In genomic region chr8:107824640-107825039, GRCm38 (mm10) we compare ENCODE assay signal across 8 mouse cellular contexts.
DNase-seq lines count a peak whose midpoint lies in the region; ATAC-seq and TF ChIP-seq lines count a peak whose summit lies in the region.

No protein-coding gene starts in this region.

- no peak for ATAC-seq in heart, embryonic 15.5 days (replicated peaks; ENCODE audit: insufficient number of reproducible peaks, insufficient read depth, low FRiP score, low read depth)
- no peak for ATAC-seq in forebrain, embryonic 12.5 days (ENCODE audit: low FRiP score)
- no peak for ATAC-seq in limb, embryonic 14.5 days (ENCODE audit: low FRiP score, low read depth)
- ATAC-seq in stomach, postnatal 0 days (ENCODE audit: low FRiP score, low TSS enrichment), result no peak

- H3K4me2 ChIP-seq in heart, embryonic 15.5 days, result peak overlapping the region; percentile 59
- H3K4me2 ChIP-seq in forebrain, embryonic 12.5 days, result peak overlapping the region; percentile 55
- H3K4me2 ChIP-seq in limb, embryonic 14.5 days (replicated peaks; ENCODE audit: low read depth, low read length, severe bottlenecking), result peak overlapping the region; percentile 54
- peak overlapping the region; percentile 34 for H3K4me2 ChIP-seq in stomach, postnatal 0 days (replicated peaks; ENCODE audit: low read depth)

- no peak overlapping the region for H3K9ac ChIP-seq in heart, embryonic 15.5 days
- H3K9ac ChIP-seq in forebrain, embryonic 12.5 days, result peak overlapping the region; percentile 25; the same call in 1 of the 2 replicates
- peak overlapping the region; percentile 49; the same call in 1 of the 2 replicates for H3K9ac ChIP-seq in limb, embryonic 14.5 days (ENCODE audit: low read depth, low read length, severe bottlenecking)
- no peak overlapping the region for H3K9ac ChIP-seq in stomach, postnatal 0 days (ENCODE audit: low read length)

- TF ChIP-seq CTCF in stomach, postnatal 0 days (IDR thresholded peaks at IDR 0.05; ENCODE audit: low read depth), result 0 out of 2 replicates have a peak, but pooled peaks have one; percentile 12

- no peaks in the 10 kb centered on the region for H3K36me3 ChIP-seq in heart, embryonic 15.5 days
- no peaks in the 10 kb centered on the region for H3K36me3 ChIP-seq in forebrain, embryonic 12.5 days (replicated peaks)
- H3K36me3 ChIP-seq in limb, embryonic 14.5 days (ENCODE audit: control insufficient read depth, insufficient read depth, low read length), result no peaks in the 10 kb centered on the region
- H3K36me3 ChIP-seq in stomach, postnatal 0 days (ENCODE audit: control insufficient read depth, insufficient read depth, low read length), result no peaks in the 10 kb centered on the region

- no peaks in the 10 kb centered on the region for H3K9me3 ChIP-seq in heart, embryonic 15.5 days (replicated peaks)
- no peaks in the 10 kb centered on the region for H3K9me3 ChIP-seq in forebrain, embryonic 12.5 days
- H3K9me3 ChIP-seq in limb, embryonic 14.5 days (ENCODE audit: control insufficient read depth, low read length), result no peaks in the 10 kb centered on the region
- H3K9me3 ChIP-seq in stomach, postnatal 0 days (ENCODE audit: control insufficient read depth, low read length), result no peaks in the 10 kb centered on the region

- DNase-seq in heart, postnatal 14 days, result no peak
- DNase-seq in WW6 (ENCODE audit: low read depth, low spot score), result peak; percentile 20
- DNase-seq in limb, embryonic 14.5 days (ENCODE audit: low spot score), result peak; percentile 38
- DNase-seq in stomach, postnatal 0 days (ENCODE audit: low spot score), result peak; percentile 13
- no peak for DNase-seq in urinary bladder, postnatal 10 days (ENCODE audit: low spot score)
- DNase-seq in gastrocnemius, postnatal 4 days (ENCODE audit: low spot score in 2 of 2), result no peak

- peaks cover 4% of the 10 kb centered on the region for H3K4me1 ChIP-seq in heart, embryonic 15.5 days (replicated peaks)
- H3K4me1 ChIP-seq in forebrain, embryonic 12.5 days, result peaks cover 33% of the 10 kb centered on the region
- peaks cover 46% of the 10 kb centered on the region for H3K4me1 ChIP-seq in limb, embryonic 14.5 days (ENCODE audit: control insufficient read depth, insufficient read depth, low read length)
- no peaks in the 10 kb centered on the region for H3K4me1 ChIP-seq in stomach, postnatal 0 days (replicated peaks; ENCODE audit: control insufficient read depth, insufficient read depth)

- TF ChIP-seq POLR2A in limb, embryonic 14.5 days (IDR thresholded peaks at IDR 0.05; ENCODE audit: borderline replicate concordance, extremely low read depth, insufficient read depth, insufficient read length), result no peak

- no peak for TF ChIP-seq EP300 in stomach, postnatal 0 days (optimal IDR thresholded peaks at IDR 0.05)

- intact Hi-C loops in heart, postnatal 14 days (cut with DNase I), result no loop called here

- peak overlapping the region; percentile 25; the same call in 1 of the 2 replicates for H3K4me3 ChIP-seq in heart, embryonic 15.5 days
- H3K4me3 ChIP-seq in forebrain, embryonic 12.5 days (replicated peaks), result peak overlapping the region; percentile 17; the same call in 1 of the 2 replicates
- H3K4me3 ChIP-seq in limb, embryonic 14.5 days (replicated peaks; ENCODE audit: low read length), result peak overlapping the region; percentile 22
- H3K4me3 ChIP-seq in stomach, postnatal 0 days (ENCODE audit: low read depth, low read length), result no peak overlapping the region

- H3K27me3 ChIP-seq in heart, embryonic 15.5 days, result no peaks in the 10 kb centered on the region
- peaks cover 25% of the 10 kb centered on the region; the same call in 1 of the 2 replicates for H3K27me3 ChIP-seq in forebrain, embryonic 12.5 days
- no peaks in the 10 kb centered on the region for H3K27me3 ChIP-seq in limb, embryonic 14.5 days (ENCODE audit: control insufficient read depth, insufficient read depth, low read length)
- H3K27me3 ChIP-seq in stomach, postnatal 0 days (ENCODE audit: control insufficient read depth, insufficient read depth, low read length), result no peaks in the 10 kb centered on the region

- 7% methylated on average over 14 of the region's 14 CpGs for WGBS in heart, embryonic 15.5 days
- WGBS in forebrain, embryonic 12.5 days, result 2% methylated on average over 14 of the region's 14 CpGs
- WGBS in limb, embryonic 14.5 days, result 2% methylated on average over 14 of the region's 14 CpGs
- WGBS in stomach, postnatal 0 days, result 8% methylated on average over 14 of the region's 14 CpGs

- H3K27ac ChIP-seq in heart, embryonic 15.5 days, result no peak overlapping the region
- peak overlapping the region; percentile 59 for H3K27ac ChIP-seq in forebrain, embryonic 12.5 days
- H3K27ac ChIP-seq in limb, embryonic 14.5 days (replicated peaks; ENCODE audit: low read depth, low read length), result peak overlapping the region; percentile 27
- no peak overlapping the region for H3K27ac ChIP-seq in stomach, postnatal 0 days (replicated peaks)

Comparison
In these comparisons a context has a peak if more than half of its experiments do, and no peak if none do; other contexts are left out.
1. H3K27ac ChIP-seq: peak in forebrain, embryonic 12.5 days (single experiment) and limb, embryonic 14.5 days (single experiment); none in heart, embryonic 15.5 days (single experiment) and stomach, postnatal 0 days (single experiment).
2. H3K9ac ChIP-seq: peak in forebrain, embryonic 12.5 days (single experiment) and limb, embryonic 14.5 days (single experiment); none in heart, embryonic 15.5 days (single experiment) and stomach, postnatal 0 days (single experiment).
3. DNase-seq: peak in WW6 (single experiment), limb, embryonic 14.5 days (single experiment) and stomach, postnatal 0 days (single experiment); none in heart, postnatal 14 days (0 of 2), urinary bladder, postnatal 10 days (single experiment) and gastrocnemius, postnatal 4 days (0 of 2).
4. Peak in every context shown above with its lines, with median percentiles within 50 percentile points of each other: H3K4me2 ChIP-seq.